Mouse (Mus musculus) kidney, embryonic 14.5 days (tissue): ENCODE measurements around the gene Ccne1. TPM values are rescaled to one million over a fixed set of nuclear protein-coding genes. Genes with fewer than 3 reads are reported as not detected.

Experiments used
- ATAC-seq: fragments of 200-750 bp; cut with Nextera tagmentation; 2 replicates; pipeline ENCODE4 v1.8.0; 2017; ENCODE audit warnings: moderate number of reproducible peaks, mild to moderate bottlenecking, moderate TSS enrichment, moderate library complexity; ENCODE audit not compliant: low FRiP score, low TSS enrichment
- H3K27ac ChIP-seq: fragments of 300-500 bp; sonication (generic); 2 replicates; pipeline ENCODE4 v1.5.1; 2014; ENCODE audit warnings: low read depth, mild to moderate bottlenecking, low read length, moderate library complexity, mixed read lengths
- H3K27me3 ChIP-seq: fragments of 300-500 bp; sonication (generic); 2 replicates; pipeline ENCODE4 v1.6.1; 2014; ENCODE audit warnings: mild to moderate bottlenecking, low read length; ENCODE audit not compliant: control insufficient read depth, insufficient read depth
- H3K36me3 ChIP-seq: fragments of 300-500 bp; sonication (generic); 2 replicates; pipeline ENCODE4 v1.6.1; 2014; ENCODE audit warnings: low read length, mixed read lengths; ENCODE audit not compliant: control insufficient read depth, insufficient read depth
- H3K4me1 ChIP-seq: fragments of 300-500 bp; sonication (generic); 2 replicates; pipeline ENCODE4 v1.6.1; 2014; ENCODE audit warnings: low read length, mixed read lengths; ENCODE audit not compliant: control insufficient read depth, insufficient read depth
- H3K4me2 ChIP-seq: fragments of 300-500 bp; sonication (generic); replicated peaks from 2 replicates; pipeline ENCODE4 v1.6.1; 2014; ENCODE audit warnings: low read depth, mild to moderate bottlenecking, low read length
- H3K4me3 ChIP-seq: fragments of 300-500 bp; sonication (generic); 2 replicates; pipeline ENCODE4 v1.5.1; 2014; ENCODE audit warnings: mild to moderate bottlenecking, low read length
- H3K9ac ChIP-seq: fragments of 300-500 bp; sonication (generic); 2 replicates; pipeline ENCODE4 v1.6.1; 2014; ENCODE audit warnings: low read depth, mild to moderate bottlenecking, low read length, moderate library complexity
- H3K9me3 ChIP-seq: fragments of 300-500 bp; sonication (generic); 2 replicates; pipeline ENCODE4 v1.6.1; 2016; ENCODE audit warnings: low read length; ENCODE audit not compliant: control insufficient read depth
- WGBS: fragments of 180-500 bp; shearing (Covaris S2); extraction: QIAGEN DNeasy Blood & Tissue Kit; methylation state at CpG from one replicate; pipeline ENCODE4 v1.1.7; 2014; 5-methylcytosine and 5-hydroxymethylcytosine counted together
- polyA plus RNA-seq: library from polyadenylated mRNA; unstranded; fragments of >200 nt; fragmentation: Nextera tagmentation; extraction: Ambion mirVana; gene quantifications from 2 replicates; pipeline ENCODE4 v1.2.1, GENCODE M21; 2014

The Ccne1 gene
- polyA plus RNA-seq, 1 experiment from 2014 or later: 100 TPM

DNA sequence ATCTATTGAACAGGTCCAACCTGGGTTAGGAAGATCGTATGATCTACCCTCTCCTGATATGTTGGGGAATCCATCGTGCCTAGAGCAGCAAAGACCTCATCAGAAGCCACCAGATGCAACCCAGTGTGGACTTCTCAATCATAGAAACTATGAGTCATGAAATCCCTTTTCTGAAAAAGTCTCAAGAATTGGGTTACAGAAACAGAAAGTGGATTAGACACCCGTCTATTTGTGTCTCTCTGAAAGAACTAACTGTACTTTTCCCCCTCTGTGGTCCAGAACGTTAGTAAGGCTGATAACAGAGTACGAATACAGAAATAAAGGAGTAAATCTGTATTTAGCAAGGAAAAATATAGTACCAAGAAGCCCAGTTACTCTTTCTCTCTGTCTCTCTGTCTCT, 36.3 kb downstream of the Ccne1 start:
- Histone ChIP-seq H3K9ac (no peak overlapping the region), H3K4me3 (no peak overlapping the region), H3K27ac (no peak overlapping the region), H3K9me3 (no peaks in the 10 kb centered on the region), H3K4me2 (no peak overlapping the region), H3K4me1 (no peaks in the 10 kb centered on the region), H3K27me3 (no peaks in the 10 kb centered on the region), H3K36me3 (no peaks in the 10 kb centered on the region)
- no peak for ATAC-seq
- WGBS: 87% methylated on average over 5 of the region's 5 CpGs

DNA sequence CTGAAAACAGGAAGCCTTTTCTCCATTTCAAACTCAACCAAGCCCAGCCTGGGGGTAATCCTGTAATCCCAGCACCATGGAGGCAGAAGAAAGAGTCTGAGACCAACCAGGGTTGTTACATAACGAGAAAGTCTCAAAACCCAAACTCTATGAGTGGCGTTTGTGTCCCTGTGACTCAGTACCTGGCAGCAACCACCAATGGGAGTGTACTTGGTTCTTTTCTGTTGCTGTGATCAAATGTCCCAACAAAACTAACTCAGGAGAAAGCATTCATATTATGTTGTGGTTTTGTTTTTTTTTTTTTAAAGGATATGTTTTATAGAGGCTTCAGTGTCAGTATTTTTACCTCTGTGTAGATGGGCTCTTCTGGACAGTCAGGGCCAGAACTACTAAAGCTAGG, 36.7 kb downstream of the Ccne1 start:
- 65% methylated on average over 2 of the region's 2 CpGs for WGBS
- H3K27me3 ChIP-seq: no peaks in the 10 kb centered on the region

GRCm38 (mm10) chr7:38064431-38064830, 42.9 kb downstream of the Ccne1 start:
- H3K9ac ChIP-seq: no peak overlapping the region
- no peak overlapping the region for H3K27ac ChIP-seq
- H3K27me3 ChIP-seq: no peaks in the 10 kb centered on the region
- no peak overlapping the region for H3K4me2 ChIP-seq
- no peaks in the 10 kb centered on the region for H3K4me1 ChIP-seq
- 45% methylated on average over 4 of the region's 4 CpGs for WGBS
- no peaks in the 10 kb centered on the region for H3K36me3 ChIP-seq
- H3K9me3 ChIP-seq: no peaks in the 10 kb centered on the region
- no peak for ATAC-seq
- H3K4me3 ChIP-seq: no peak overlapping the region

More for the DNA sequence above, 36.7 kb downstream of the Ccne1 start:
- Histone ChIP-seq H3K4me2 (no peak overlapping the region), H3K27ac (no peak overlapping the region), H3K9me3 (no peaks in the 10 kb centered on the region), H3K36me3 (no peaks in the 10 kb centered on the region), H3K4me3 (no peak overlapping the region), H3K9ac (no peak overlapping the region), H3K4me1 (no peaks in the 10 kb centered on the region)
- ATAC-seq: no peak

DNA sequence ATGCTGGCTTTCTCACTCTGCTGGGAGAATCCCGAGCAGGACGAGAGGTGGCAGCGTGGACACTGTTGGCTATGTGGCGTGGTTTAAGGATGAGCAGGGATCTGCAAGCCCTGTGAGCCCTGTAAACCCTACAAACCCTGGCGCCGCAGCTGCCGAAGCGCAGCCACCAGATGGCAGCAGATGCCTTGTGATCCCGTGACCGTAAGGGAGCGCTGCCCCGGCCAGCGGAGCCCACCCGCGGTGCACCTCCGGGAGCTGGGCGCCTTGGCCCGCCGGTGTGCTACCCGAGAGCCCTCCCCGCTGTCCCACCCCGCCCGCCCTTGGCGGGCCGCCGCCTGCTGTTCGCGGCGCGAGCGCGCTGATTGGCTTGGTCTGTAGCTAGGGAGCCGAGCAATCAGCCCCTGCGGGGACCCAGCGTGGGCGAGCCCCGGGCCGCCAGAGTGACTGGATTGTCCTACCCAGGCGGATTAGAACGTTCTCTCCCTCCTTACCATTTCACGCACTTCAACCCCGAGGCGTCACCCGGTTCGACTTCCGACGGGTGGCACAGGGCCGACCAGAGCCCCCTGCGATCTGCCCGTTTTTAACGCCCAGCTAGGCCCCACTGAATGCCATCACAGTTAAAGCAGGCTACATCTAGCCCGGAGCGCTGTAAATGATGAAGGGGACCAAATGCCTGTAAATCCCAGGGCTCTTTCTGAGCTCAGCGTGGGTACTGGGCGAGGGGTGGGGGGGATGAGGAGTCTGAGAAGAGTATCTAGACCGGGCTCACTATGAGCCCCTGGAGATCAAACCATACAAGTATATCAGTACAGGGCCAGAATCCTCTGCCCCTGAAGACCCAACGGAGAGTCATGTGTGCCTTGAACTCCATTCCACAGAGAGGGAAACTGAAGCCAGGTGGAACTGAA, 46.0 kb downstream of the Ccne1 start:
- H3K27me3 ChIP-seq: no peaks in the 10 kb centered on the region
- peak overlapping the region; percentile 50 for H3K4me3 ChIP-seq
- peak; percentile 91 for ATAC-seq
- WGBS: 1% methylated on average over 57 of the region's 57 CpGs
- no peaks in the 10 kb centered on the region for H3K36me3 ChIP-seq
- no peak overlapping the region for H3K27ac ChIP-seq
- no peaks in the 10 kb centered on the region for H3K4me1 ChIP-seq
- H3K4me2 ChIP-seq: peak overlapping the region; percentile 63
- H3K9ac ChIP-seq: peak overlapping the region; percentile 70
- H3K9me3 ChIP-seq: no peaks in the 10 kb centered on the region

DNA sequence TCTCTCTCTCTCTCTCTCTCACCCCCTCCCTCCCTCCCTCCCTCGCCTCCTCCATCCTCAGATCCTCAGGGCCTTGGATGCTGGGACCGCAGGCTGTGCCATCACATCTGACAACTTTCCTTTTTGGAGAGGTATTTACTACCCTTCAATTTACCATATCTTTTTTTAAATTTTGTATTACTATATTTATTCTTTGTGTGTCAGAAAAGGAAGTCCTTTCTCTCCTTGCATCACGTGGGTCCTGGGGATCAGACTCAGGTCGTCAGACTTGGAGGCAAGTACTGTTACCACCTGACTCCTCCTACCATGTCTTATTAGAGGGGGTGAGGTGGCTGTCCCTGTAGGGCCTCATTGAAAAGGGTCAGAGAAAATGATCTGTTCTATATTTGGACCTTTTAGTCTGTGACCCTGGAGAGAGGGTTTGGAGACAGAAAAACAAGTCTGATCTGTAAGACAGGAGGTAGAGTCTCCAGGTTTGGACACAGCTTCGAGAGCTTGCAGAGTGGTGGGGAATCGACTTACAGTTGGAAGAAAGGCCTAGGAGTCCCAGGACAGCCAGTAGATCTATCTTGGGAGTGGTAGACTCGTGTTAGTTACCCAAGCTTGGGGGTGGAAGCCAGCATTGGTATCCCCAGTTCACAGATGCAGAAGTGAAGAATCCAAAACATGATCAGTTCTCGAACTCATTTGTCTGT, 47.6 kb downstream of the Ccne1 start:
- no peak overlapping the region for H3K4me3 ChIP-seq
- no peaks in the 10 kb centered on the region for H3K9me3 ChIP-seq
- no peak overlapping the region for H3K27ac ChIP-seq
- no peak overlapping the region for H3K4me2 ChIP-seq
- no peak for ATAC-seq
- no peaks in the 10 kb centered on the region for H3K36me3 ChIP-seq
- no peaks in the 10 kb centered on the region for H3K4me1 ChIP-seq
- no peaks in the 10 kb centered on the region for H3K27me3 ChIP-seq
- H3K9ac ChIP-seq: no peak overlapping the region
- 78% methylated on average over 8 of the region's 8 CpGs for WGBS

GRCm38 (mm10) chr7:38059096-38059495, 48.2 kb downstream of the Ccne1 start:
- Histone ChIP-seq H3K9me3 (no peaks in the 10 kb centered on the region), H3K27me3 (no peaks in the 10 kb centered on the region), H3K9ac (no peak overlapping the region), H3K27ac (no peak overlapping the region), H3K4me3 (no peak overlapping the region), H3K4me1 (no peaks in the 10 kb centered on the region), H3K4me2 (no peak overlapping the region), H3K36me3 (no peaks in the 10 kb centered on the region)
- WGBS: 48% methylated on average over 7 of the region's 7 CpGs
- ATAC-seq: no peak

DNA sequence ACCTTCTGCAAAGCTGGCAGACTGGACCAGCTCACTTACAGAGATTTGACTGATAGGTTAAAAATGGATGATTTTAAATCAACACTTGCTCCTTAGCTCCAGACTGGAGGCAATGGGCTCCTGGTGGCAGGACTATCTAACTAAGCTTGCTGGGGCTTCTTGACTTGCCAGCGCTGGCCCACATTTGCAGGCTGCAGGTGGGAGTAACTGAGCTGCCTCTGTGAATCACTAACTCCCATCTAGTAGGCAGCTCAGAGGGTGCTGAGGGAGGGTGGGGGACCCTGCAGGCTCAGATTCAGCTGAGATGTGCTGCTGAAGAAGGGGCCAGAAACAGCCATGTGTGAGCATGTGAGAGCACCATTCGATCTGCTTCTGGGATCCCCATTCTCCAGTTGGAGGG, 51.3 kb downstream of the Ccne1 start:
- H3K36me3 ChIP-seq: no peaks in the 10 kb centered on the region
- no peaks in the 10 kb centered on the region for H3K27me3 ChIP-seq
- H3K4me3 ChIP-seq: no peak overlapping the region
- 69% methylated on average over 2 of the region's 2 CpGs for WGBS
- ATAC-seq: no peak
- no peak overlapping the region for H3K27ac ChIP-seq
- no peaks in the 10 kb centered on the region for H3K4me1 ChIP-seq
- H3K9ac ChIP-seq: no peak overlapping the region
- no peaks in the 10 kb centered on the region for H3K9me3 ChIP-seq
- H3K4me2 ChIP-seq: no peak overlapping the region

GRCm38 (mm10) chr7:38054246-38054645, 53.1 kb downstream of the Ccne1 start:
- H3K36me3 ChIP-seq: no peaks in the 10 kb centered on the region
- no peak overlapping the region for H3K4me3 ChIP-seq
- H3K9ac ChIP-seq: no peak overlapping the region
- no peak overlapping the region for H3K4me2 ChIP-seq
- no peaks in the 10 kb centered on the region for H3K9me3 ChIP-seq
- no peaks in the 10 kb centered on the region for H3K4me1 ChIP-seq
- H3K27me3 ChIP-seq: no peaks in the 10 kb centered on the region
- WGBS: 94% methylated on average over 9 of the region's 9 CpGs
- ATAC-seq: no peak
- no peak overlapping the region for H3K27ac ChIP-seq
